Mouse (Mus musculus) lung, postnatal 0 days (tissue): ENCODE measurements around the gene Mosmo.

Experiments used
- CTCF ChIP-seq: IDR thresholded peaks from 2 replicates; pipeline ENCODE4 v1.5.1; 2016; ENCODE audit warnings: antibody characterized with exemption, mild to moderate bottlenecking
- EP300 ChIP-seq: IDR thresholded peaks from 2 replicates; pipeline ENCODE4 v1.6.1; 2016; ENCODE audit warnings: antibody characterized with exemption, mild to moderate bottlenecking, control low read depth

DNA sequence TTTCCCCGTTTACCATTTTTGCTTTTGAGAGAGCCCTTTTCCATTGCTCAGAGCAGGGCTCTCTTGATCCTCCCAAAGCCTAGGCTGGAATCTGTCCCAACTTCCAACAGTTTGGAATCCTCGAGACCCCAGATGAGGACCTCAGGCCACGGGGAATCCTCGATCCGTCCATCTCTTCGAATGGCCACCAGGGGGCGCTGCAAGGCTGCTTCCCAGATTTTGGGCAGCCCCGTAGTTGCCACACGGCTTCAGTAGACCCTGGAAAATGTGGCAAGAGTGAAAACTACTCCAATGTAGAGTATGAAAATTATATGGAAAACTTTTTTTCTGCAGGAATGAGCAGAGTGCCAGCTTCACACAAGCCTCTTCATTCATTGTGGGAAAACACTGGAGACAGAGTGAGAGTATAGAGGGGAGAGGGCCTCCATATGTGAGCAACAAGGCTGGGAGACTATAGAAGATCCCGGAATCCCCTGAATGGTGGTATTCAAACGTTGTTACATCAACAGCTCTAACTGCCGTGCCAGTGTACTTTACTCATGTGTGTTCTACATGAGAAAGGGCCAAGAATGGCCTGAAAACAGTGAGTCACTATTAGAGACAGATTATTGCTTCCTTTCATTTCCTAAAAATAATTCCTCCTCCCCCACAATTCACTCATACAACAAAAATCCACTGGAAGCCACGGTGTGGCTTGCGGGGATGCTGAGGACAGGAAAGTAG, 7.1 kb upstream of the Mosmo start, which contains the start of gene Pdzd9:
- peak; percentile 96 for TF ChIP-seq CTCF
- TF ChIP-seq EP300: no peak
